Mouse (Mus musculus) midbrain, embryonic 13.5 days (tissue): ENCODE results near the gene Rap1gap. TPM values are rescaled to one million over a fixed set of nuclear protein-coding genes. Genes with fewer than 3 reads are reported as not detected.

Source experiments
- ATAC-seq: fragments of 200-750 bp; cut with Nextera tagmentation; 2 replicates; pipeline ENCODE4 v1.8.0; 2017; ENCODE audit warnings: mild to moderate bottlenecking, moderate TSS enrichment, moderate library complexity
- H3K27ac ChIP-seq: fragments of 300-500 bp; sonication (generic); 2 replicates; pipeline ENCODE4 v1.5.1; 2015; ENCODE audit warnings: inconsistent platforms, mild to moderate bottlenecking, moderate library complexity
- H3K27me3 ChIP-seq: fragments of 300-500 bp; sonication (generic); 2 replicates; pipeline ENCODE4 v1.6.1; 2015; ENCODE audit warnings: mild to moderate bottlenecking, inconsistent platforms
- H3K36me3 ChIP-seq: fragments of 300-500 bp; sonication (generic); 2 replicates; pipeline ENCODE4 v1.6.1; 2015; ENCODE audit warnings: mild to moderate bottlenecking, inconsistent platforms
- H3K4me1 ChIP-seq: fragments of 300-500 bp; sonication (generic); replicated peaks from 2 replicates; pipeline ENCODE4 v1.6.1; 2015; ENCODE audit warnings: inconsistent platforms
- H3K4me2 ChIP-seq: fragments of 300-500 bp; sonication (generic); replicated peaks from 2 replicates; pipeline ENCODE4 v1.6.1; 2015; ENCODE audit warnings: moderate library complexity, mild to moderate bottlenecking, inconsistent platforms
- H3K4me3 ChIP-seq: fragments of 300-500 bp; sonication (generic); replicated peaks from 2 replicates; pipeline ENCODE4 v1.5.1; 2015; ENCODE audit warnings: mild to moderate bottlenecking, inconsistent platforms
- H3K9ac ChIP-seq: fragments of 300-500 bp; sonication (generic); replicated peaks from 2 replicates; pipeline ENCODE4 v1.6.1; 2015; ENCODE audit warnings: mild to moderate bottlenecking, inconsistent platforms
- H3K9me3 ChIP-seq: fragments of 300-500 bp; sonication (generic); 2 replicates; pipeline ENCODE4 v1.6.1; 2016; ENCODE audit warnings: mild to moderate bottlenecking, inconsistent platforms
- WGBS: fragments of 180-500 bp; shearing (Covaris S2); methylation state at CpG from one replicate; pipeline ENCODE4 v1.1.7; 2015; 5-methylcytosine and 5-hydroxymethylcytosine counted together
- polyA plus RNA-seq: library from polyadenylated mRNA; unstranded; fragments of >200 nt; fragmentation: Nextera tagmentation; extraction: Ambion mirVana; gene quantifications from 2 replicates; pipeline ENCODE4 v1.2.1, GENCODE M21; 2015

Rap1gap gene
- polyA plus RNA-seq, 1 experiment from 2014 or later: 30.4 TPM

- no peak overlapping the region for H3K4me3 ChIP-seq
- 0 out of 2 replicates have a peak, but pooled peaks cover 4% of the 10 kb centered on the region for H3K36me3 ChIP-seq
- H3K27me3 ChIP-seq: peaks cover 44% of the 10 kb centered on the region
- H3K4me2 ChIP-seq: peak overlapping the region; percentile 73
- 8% methylated on average over 18 of the region's 18 CpGs for WGBS
- peak; percentile 24 for ATAC-seq
- H3K9ac ChIP-seq: peak overlapping the region; percentile 37; the same call in 1 of the 2 replicates
- no peaks in the 10 kb centered on the region for H3K9me3 ChIP-seq
- H3K27ac ChIP-seq: 0 out of 2 replicates have a peak overlapping the region, but pooled peaks have one; percentile 22
- peaks cover 49% of the 10 kb centered on the region for H3K4me1 ChIP-seq
These were observed 63.1 kb downstream of the Rap1gap start for GRCm38 (mm10) chr4:137727506-137728187.

DNA sequence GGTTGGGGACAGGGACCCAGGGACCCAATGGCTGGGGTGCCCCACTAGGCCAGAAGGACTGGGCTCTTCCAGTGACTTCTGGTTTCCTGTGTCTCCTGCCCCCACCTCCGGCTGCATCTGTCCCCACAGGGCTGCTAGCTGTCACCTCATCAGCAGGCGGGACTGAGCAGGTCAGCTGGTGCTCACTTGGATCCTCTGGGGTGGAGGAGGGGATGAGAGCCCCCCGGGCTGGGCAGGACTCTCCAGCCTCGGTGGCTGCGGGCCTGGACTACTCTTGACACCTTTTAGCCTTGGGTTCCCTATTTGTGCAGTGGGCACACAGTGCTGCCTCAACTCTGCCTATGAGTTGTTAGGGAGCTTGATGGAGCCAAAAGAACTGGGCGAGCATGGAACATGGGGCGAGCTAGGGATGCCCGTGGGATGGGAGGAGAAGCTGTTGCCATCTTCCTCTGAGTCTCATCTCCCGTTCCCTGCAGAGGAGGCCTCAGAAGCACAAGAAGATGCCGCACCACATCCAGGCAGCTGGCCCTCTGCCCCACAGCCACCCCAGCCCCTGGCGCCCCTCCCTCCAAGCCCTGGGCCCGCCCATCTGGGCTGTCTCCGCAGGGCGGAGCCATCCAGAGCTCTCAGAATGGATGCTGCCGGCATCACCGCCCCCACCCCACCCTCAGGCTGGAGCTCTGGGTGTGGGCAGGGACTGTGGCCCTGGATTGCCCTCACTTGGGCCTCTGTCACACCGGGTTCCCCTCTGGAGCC lies 64.1 kb downstream of the Rap1gap start:
- H3K4me1 ChIP-seq: peaks cover 40% of the 10 kb centered on the region
- no peaks in the 10 kb centered on the region for H3K9me3 ChIP-seq
- peak overlapping the region; percentile 73 for H3K4me2 ChIP-seq
- H3K36me3 ChIP-seq: 0 out of 2 replicates have a peak, but pooled peaks cover 4% of the 10 kb centered on the region
- H3K27me3 ChIP-seq: peaks cover 35% of the 10 kb centered on the region
- H3K4me3 ChIP-seq: peak overlapping the region; percentile 43
- WGBS: 4% methylated on average over 17 of the region's 17 CpGs
- H3K9ac ChIP-seq: peak overlapping the region; percentile 69
- ATAC-seq: peak; percentile 44
- no peak overlapping the region for H3K27ac ChIP-seq

DNA sequence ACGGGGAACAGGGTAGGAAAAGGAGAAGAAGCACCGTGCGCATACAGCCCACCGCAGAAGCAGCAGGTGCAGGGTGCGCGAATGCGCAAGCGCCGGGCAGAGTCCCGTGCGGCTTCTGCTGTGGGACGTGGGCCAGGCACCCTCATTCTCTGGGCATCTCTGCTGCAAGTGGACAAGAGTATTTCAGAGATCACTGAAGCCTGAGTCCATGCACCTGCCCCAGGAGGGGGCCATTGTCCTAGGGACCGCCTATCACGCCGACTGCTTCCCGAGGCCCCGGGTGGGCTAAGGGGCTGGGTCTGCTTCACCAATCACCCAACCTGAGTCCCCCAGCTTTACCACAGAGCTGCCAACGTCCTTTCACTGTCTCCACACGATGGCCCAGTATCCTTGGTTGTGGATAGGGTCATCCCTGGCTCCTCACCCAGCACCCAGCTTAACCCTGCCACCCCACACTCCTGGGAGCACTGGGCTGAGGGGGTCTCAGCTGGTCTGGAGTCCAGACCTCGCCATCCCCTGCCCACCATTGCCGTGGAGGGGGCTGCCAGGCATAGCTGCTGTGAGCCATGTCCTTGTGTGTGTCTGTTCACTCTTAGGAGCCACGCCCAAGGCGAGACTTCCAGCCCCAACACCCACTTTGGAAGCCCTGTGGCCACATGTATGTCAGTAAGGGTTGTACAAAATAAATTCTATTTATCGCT lies 64.8 kb downstream of the Rap1gap start:
- Histone ChIP-seq H3K27ac (no peak overlapping the region), H3K4me2 (peak overlapping the region; percentile 73), H3K9ac (peak overlapping the region; percentile 69), H3K36me3 (0 out of 2 replicates have a peak, but pooled peaks cover 4% of the 10 kb centered on the region), H3K9me3 (no peaks in the 10 kb centered on the region), H3K4me1 (peaks cover 33% of the 10 kb centered on the region), H3K4me3 (peak overlapping the region; percentile 43), H3K27me3 (peaks cover 28% of the 10 kb centered on the region)
- peak; percentile 28 for ATAC-seq
- WGBS: 12% methylated on average over 24 of the region's 24 CpGs

DNA sequence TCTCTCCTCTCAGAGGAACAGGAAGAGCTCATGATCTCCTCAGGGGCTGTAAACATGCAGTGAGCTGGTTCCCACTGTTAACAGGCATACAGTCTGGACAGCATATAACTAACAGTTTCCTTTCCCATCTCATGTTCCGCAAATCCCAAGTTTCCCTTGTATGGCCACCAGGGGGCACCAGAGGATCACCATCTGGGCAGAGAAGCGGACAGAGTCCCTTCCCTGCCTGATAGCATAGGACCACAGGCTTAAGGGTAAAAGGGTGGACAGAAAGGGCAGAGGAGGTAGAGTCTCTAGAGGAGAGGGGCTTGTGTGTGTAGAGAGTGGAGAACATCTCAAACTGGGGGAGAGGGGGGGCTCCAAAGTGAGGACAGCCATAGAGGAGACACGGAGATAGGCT lies 65.6 kb downstream of the Rap1gap start:
- H3K4me3 ChIP-seq: no peak overlapping the region
- no peaks in the 10 kb centered on the region for H3K36me3 ChIP-seq
- H3K9me3 ChIP-seq: no peaks in the 10 kb centered on the region
- 24% methylated on average over 3 of the region's 3 CpGs for whole genome bisulfite sequencing
- H3K27ac ChIP-seq: no peak overlapping the region
- H3K4me1 ChIP-seq: peaks cover 30% of the 10 kb centered on the region
- ATAC-seq: peak; percentile 65
- H3K4me2 ChIP-seq: no peak overlapping the region
- no peak overlapping the region for H3K9ac ChIP-seq
- H3K27me3 ChIP-seq: peaks cover 21% of the 10 kb centered on the region

DNA sequence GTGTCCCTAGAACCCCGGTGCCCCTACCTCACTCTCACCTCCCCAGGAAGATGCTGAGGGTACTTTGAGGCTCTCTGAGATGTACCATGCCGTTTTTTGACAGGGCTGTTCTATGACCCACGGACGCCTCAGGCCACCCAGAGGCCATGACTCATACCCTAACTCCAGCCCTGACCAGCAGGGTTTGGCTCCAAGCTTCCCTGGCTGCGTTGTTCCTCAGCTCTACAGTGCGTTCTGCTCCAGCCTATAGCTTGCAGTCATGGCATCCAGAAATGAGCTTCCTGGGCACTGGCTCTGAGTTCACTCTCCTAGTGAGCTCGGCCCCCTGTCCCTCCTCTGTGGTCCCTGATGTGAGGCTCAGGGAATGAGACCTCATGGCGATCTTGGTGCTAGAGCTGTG lies 66.2 kb downstream of the Rap1gap start:
- 82% methylated on average over 8 of the region's 8 CpGs for WGBS
- ATAC-seq: no peak

DNA sequence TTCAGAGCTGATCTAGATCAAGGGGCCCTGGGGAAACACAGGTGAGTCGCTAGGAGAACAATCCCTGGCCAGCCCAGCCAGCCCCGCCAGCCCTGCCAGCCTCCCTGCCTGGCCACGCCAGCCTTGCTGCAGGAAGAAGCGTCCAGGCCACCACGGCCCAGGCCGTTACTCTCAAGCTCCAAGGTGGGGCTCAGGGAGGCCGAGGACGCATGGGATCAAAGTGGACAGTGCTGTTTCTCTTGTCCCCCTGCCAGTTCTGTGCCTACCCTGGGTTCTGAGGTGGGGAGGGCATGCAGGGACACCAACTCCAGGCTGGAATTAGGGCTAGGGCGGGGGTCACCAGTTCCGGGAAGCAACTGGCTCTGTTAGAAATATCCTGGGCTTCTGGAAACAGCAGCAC lies 67.4 kb downstream of the Rap1gap start:
- WGBS: 75% methylated on average over 10 of the region's 10 CpGs
- Histone ChIP-seq H3K27me3 (peaks cover 21% of the 10 kb centered on the region), H3K4me2 (no peak overlapping the region), H3K9me3 (no peaks in the 10 kb centered on the region), H3K27ac (no peak overlapping the region), H3K36me3 (no peaks in the 10 kb centered on the region), H3K4me1 (peaks cover 41% of the 10 kb centered on the region), H3K4me3 (no peak overlapping the region), H3K9ac (no peak overlapping the region)
- ATAC-seq: no peak

More for the DNA sequence above, 66.2 kb downstream of the Rap1gap start:
- peaks cover 34% of the 10 kb centered on the region for H3K4me1 ChIP-seq
- H3K36me3 ChIP-seq: no peaks in the 10 kb centered on the region
- H3K4me2 ChIP-seq: no peak overlapping the region
- no peaks in the 10 kb centered on the region for H3K9me3 ChIP-seq
- H3K27me3 ChIP-seq: peaks cover 21% of the 10 kb centered on the region
- no peak overlapping the region for H3K27ac ChIP-seq
- no peak overlapping the region for H3K9ac ChIP-seq
- H3K4me3 ChIP-seq: no peak overlapping the region

DNA sequence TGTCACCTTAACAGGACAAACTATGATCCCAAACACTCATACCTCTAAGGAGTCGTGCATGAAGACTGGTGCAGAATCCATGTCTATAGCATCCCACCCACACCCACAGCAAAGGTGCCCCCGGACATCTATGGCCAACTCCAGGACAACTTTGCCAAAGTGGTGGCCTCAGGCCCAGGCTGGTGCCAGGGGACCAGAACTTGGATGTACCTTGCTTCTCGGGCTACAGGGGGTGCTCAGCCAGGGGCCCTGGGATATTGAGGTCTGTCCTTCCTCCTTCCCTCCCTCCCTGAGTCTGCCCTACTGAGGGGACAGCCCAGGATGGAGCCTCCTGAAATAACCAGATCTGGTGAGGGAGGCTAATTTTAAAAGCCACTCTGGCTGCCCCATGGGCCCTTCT lies 67.8 kb downstream of the Rap1gap start:
- Histone ChIP-seq H3K27ac (no peak overlapping the region), H3K27me3 (peaks cover 17% of the 10 kb centered on the region), H3K4me1 (peaks cover 37% of the 10 kb centered on the region), H3K36me3 (no peaks in the 10 kb centered on the region), H3K4me3 (no peak overlapping the region), H3K9me3 (no peaks in the 10 kb centered on the region), H3K9ac (no peak overlapping the region), H3K4me2 (no peak overlapping the region)
- no peak for ATAC-seq
- WGBS: 77% methylated on average over 3 of the region's 3 CpGs

- H3K9ac ChIP-seq: no peak overlapping the region
- ATAC-seq: no peak
- WGBS: 84% methylated on average over 3 of the region's 3 CpGs
These were observed 68.4 kb downstream of the Rap1gap start for GRCm38 (mm10) chr4:137732962-137733361.

GRCm38 (mm10) chr4:137733459-137733858 lies 68.9 kb downstream of the Rap1gap start:
- no peaks in the 10 kb centered on the region for H3K9me3 ChIP-seq
- no peak overlapping the region for H3K4me3 ChIP-seq
- WGBS: 74% methylated on average over 5 of the region's 5 CpGs
- H3K4me2 ChIP-seq: no peak overlapping the region
- no peaks in the 10 kb centered on the region for H3K36me3 ChIP-seq
- ATAC-seq: no peak
- H3K4me1 ChIP-seq: peaks cover 26% of the 10 kb centered on the region
- H3K27me3 ChIP-seq: peaks cover 17% of the 10 kb centered on the region
- H3K27ac ChIP-seq: no peak overlapping the region
- no peak overlapping the region for H3K9ac ChIP-seq

More at GRCm38 (mm10) chr4:137732962-137733361, 68.4 kb downstream of the Rap1gap start:
- H3K4me3 ChIP-seq: no peak overlapping the region
- H3K4me2 ChIP-seq: no peak overlapping the region
- peaks cover 31% of the 10 kb centered on the region for H3K4me1 ChIP-seq
- peaks cover 17% of the 10 kb centered on the region for H3K27me3 ChIP-seq
- H3K9me3 ChIP-seq: no peaks in the 10 kb centered on the region
- H3K36me3 ChIP-seq: no peaks in the 10 kb centered on the region
- H3K27ac ChIP-seq: no peak overlapping the region

GRCm38 (mm10) chr4:137736220-137736701 lies 71.7 kb downstream of the Rap1gap start:
- no peak overlapping the region for H3K9ac ChIP-seq
- H3K4me3 ChIP-seq: no peak overlapping the region
- WGBS: 46% methylated on average over 10 of the region's 11 CpGs
- no peak for ATAC-seq
- no peaks in the 10 kb centered on the region for H3K36me3 ChIP-seq
- H3K4me1 ChIP-seq: peaks cover 16% of the 10 kb centered on the region; the same call in 1 of the 2 replicates
- no peaks in the 10 kb centered on the region for H3K27me3 ChIP-seq
- H3K27ac ChIP-seq: no peak overlapping the region; the same call in 1 of the 2 replicates
- no peaks in the 10 kb centered on the region for H3K9me3 ChIP-seq
- H3K4me2 ChIP-seq: no peak overlapping the region

- no peak for ATAC-seq
- H3K36me3 ChIP-seq: no peaks in the 10 kb centered on the region
- WGBS: 68% methylated on average over 3 of the region's 3 CpGs
- H3K4me1 ChIP-seq: peaks cover 16% of the 10 kb centered on the region; the same call in 1 of the 2 replicates
- H3K9ac ChIP-seq: no peak overlapping the region
- no peak overlapping the region for H3K27ac ChIP-seq
- no peak overlapping the region for H3K4me2 ChIP-seq
- no peaks in the 10 kb centered on the region for H3K9me3 ChIP-seq
- H3K4me3 ChIP-seq: no peak overlapping the region
- H3K27me3 ChIP-seq: no peaks in the 10 kb centered on the region
These were observed 73.2 kb downstream of the Rap1gap start for GRCm38 (mm10) chr4:137737760-137738159.
